Mouse (Mus musculus) embryonic facial prominence, embryonic 12.5 days (tissue): ENCODE results near the gene Dync1li1. TPM values are rescaled to one million over a fixed set of nuclear protein-coding genes. Genes with fewer than 3 reads are reported as not detected.
"Not testable (repeated sequence)": the region's sequence is repeated elsewhere in the genome, so short reads cannot be mapped to it uniquely, and the experiment has no call there.

ENCODE experiments used
- ATAC-seq: fragments of 200-750 bp; cut with Nextera tagmentation; 2 replicates; pipeline ENCODE4 v1.8.0; 2017; ENCODE audit not compliant: insufficient number of reproducible peaks, insufficient read depth, low FRiP score, low TSS enrichment
- H3K27ac ChIP-seq: fragments of 300-500 bp; sonication (generic); 2 replicates; pipeline ENCODE4 v1.5.1; 2016; ENCODE audit warnings: mild to moderate bottlenecking
- H3K27me3 ChIP-seq: fragments of 300-500 bp; sonication (generic); 2 replicates; pipeline ENCODE4 v1.6.1; 2016; ENCODE audit warnings: mild to moderate bottlenecking, moderate library complexity
- H3K36me3 ChIP-seq: fragments of 300-500 bp; sonication (generic); 2 replicates; pipeline ENCODE4 v1.6.1; 2016; ENCODE audit warnings: mild to moderate bottlenecking
- H3K4me1 ChIP-seq: fragments of 300-500 bp; sonication (generic); 2 replicates; pipeline ENCODE4 v1.6.1; 2016
- H3K4me2 ChIP-seq: fragments of 300-500 bp; sonication (generic); replicated peaks from 2 replicates; pipeline ENCODE4 v1.6.1; 2016; ENCODE audit warnings: mild to moderate bottlenecking, moderate library complexity
- H3K4me3 ChIP-seq: fragments of 300-500 bp; sonication (generic); 2 replicates; pipeline ENCODE4 v1.5.1; 2016; ENCODE audit warnings: mild to moderate bottlenecking
- H3K9ac ChIP-seq: fragments of 300-500 bp; sonication (generic); 2 replicates; pipeline ENCODE4 v1.6.1; 2016; ENCODE audit warnings: mild to moderate bottlenecking, moderate library complexity
- H3K9me3 ChIP-seq: fragments of 300-500 bp; sonication (generic); 2 replicates; pipeline ENCODE4 v1.6.1; 2016; ENCODE audit warnings: mild to moderate bottlenecking, moderate library complexity
- WGBS: fragments of 180-500 bp; shearing (Covaris S2); methylation state at CpG from one replicate; pipeline ENCODE4 v1.1.7; 2016; 5-methylcytosine and 5-hydroxymethylcytosine counted together
- polyA plus RNA-seq: library from polyadenylated mRNA; unstranded; fragments of >200 nt; fragmentation: Nextera tagmentation; extraction: Ambion mirVana; gene quantifications from 2 replicates; pipeline ENCODE4 v1.2.1, GENCODE M21; 2016

Dync1li1 gene
- 77.9 and 89.4 TPM in 2 replicates for polyA plus RNA-seq

DNA sequence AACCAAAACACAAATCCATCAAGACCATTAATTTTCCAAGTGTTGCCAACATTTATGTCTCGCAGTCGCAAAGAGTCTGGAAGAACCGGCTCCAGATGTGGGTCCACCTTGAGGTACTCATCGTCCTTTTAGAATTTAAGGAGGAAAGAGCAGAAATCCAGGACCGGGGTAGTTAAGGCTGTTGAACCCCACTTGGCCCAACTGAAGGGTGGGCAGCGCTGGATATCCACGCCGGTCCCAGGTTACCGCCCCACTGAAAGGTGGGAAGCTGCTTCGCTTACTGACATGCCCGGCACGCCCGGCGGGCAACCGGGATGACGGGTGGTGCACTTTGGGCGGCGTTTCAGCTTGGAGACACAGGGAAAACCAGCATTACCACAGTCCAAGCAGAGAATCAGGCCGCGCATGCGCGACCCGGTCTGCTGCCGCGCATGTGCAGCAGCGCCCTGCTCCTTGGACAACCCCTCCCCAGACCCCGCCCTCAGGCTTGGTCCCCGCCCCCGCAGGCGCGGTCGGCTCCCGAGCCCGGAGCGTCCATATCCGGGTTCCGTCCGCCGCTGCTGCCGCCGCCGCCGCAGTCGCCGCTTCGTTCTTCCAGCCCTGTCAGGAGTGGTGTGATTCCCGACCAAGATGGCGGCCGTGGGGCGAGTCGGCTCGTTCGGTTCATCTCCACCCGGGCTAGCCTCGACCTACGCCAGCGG, at the start of gene Dync1li1:
TSS of gene Dync1li1 (plus strand) at position 539 of the 701 bp plus-strand sequence.
- peak within 1 kb of the TSS; percentile 88 for H3K27ac ChIP-seq
- ATAC-seq: peak; percentile 96
- H3K4me2 ChIP-seq: peak within 1 kb of the TSS; percentile 87
- under 1% methylated on average over 57 of the region's 57 CpGs for WGBS
- H3K36me3 ChIP-seq: peaks cover 17% of the 10 kb centered on the region
- H3K27me3 ChIP-seq: no peaks in the 10 kb centered on the region
- peak within 1 kb of the TSS; percentile 88 for H3K9ac ChIP-seq
- H3K4me1 ChIP-seq: peaks cover 22% of the 10 kb centered on the region
- H3K9me3 ChIP-seq: no peaks in the 10 kb centered on the region
- peak within 1 kb of the TSS; percentile 94 for H3K4me3 ChIP-seq

DNA sequence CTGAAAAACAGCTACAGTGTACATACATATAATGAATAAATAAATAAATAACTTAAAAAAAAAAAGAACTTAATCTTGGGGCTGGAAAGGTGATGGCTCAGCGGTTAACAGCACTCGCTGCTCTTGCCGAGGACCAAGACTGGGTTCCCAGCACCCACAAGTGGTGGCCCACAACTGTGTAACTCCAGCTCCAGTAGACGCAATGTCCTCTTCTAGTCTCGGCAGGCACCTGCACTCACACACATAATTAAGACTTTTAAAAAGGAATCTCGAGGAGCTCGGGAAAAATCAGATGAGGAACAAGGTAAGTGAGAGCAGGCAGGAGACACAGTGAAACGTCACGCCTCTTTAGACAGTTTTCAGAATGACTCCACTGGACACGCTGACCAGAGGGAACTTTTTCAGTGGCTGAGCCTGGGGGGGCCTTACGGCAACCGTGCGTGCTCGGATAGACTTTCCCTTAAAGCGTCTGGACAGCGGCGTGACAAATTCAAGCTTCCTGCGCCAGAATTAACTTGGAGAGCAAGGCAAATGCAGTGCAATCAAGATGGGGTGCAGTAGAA, 49.3 kb upstream of the Dync1li1 start:
- WGBS: 15% methylated on average over 18 of the region's 18 CpGs
- peaks cover 11% of the 10 kb centered on the region; the same call in 1 of the 2 replicates for H3K36me3 ChIP-seq
- peaks cover 10% of the 10 kb centered on the region for H3K27me3 ChIP-seq
- H3K4me3 ChIP-seq: peak overlapping the region; percentile 93
- H3K9me3 ChIP-seq: no peaks in the 10 kb centered on the region
- peak overlapping the region; percentile 90 for H3K4me2 ChIP-seq
- H3K9ac ChIP-seq: peak overlapping the region; percentile 78
- 0 out of 2 replicates have a peak, but pooled peaks have one; percentile 18 for ATAC-seq
- H3K27ac ChIP-seq: peak overlapping the region; percentile 77; the same call in 1 of the 2 replicates
- H3K4me1 ChIP-seq: peaks cover 14% of the 10 kb centered on the region

DNA sequence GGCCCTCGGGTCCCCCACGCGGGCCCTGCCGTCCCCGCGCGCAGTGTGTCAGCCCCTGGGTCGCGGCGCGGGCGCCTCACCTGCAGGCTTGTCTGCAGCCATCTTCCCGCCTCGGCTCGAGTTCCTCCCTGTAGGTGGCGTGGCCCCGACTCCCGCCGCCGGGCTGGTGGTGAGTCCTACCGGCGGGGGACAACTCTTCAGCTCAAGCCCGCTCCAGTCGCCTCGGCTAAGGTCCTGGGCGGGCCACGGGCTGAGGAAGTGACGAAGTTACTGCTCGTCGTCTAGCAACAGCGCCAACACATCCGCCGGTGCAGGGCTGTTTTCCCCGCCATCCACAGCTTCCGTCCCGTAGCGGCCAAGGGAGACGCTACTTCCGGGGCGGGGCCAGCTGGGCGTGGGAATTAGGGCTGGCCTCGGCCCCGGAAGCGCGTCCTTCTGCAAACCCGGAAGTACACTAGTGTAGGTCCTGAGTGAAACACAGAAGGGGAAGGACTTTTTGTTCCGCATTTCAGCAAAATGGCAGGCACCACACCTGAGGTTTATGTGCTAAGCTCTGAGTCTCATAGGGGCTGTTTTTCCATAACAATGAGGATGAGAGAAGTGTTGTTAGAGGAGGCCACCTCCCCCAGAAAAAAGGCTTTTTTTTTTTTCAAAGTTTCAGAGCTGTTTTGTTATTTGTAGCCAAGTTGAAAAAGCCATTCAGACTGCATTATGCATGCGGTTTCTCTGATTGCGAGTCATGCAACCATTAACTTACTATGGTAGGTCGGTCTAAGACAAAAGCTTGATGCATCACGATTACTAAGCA, 48.5 kb upstream of the Dync1li1 start, which contains the start of gene Cnot10:
TSS of gene Cnot10 (minus strand) at position 346 of the 808 bp plus-strand sequence.
- peaks cover 13% of the 10 kb centered on the region for H3K27me3 ChIP-seq
- peaks cover 11% of the 10 kb centered on the region; the same call in 1 of the 2 replicates for H3K36me3 ChIP-seq
- ATAC-seq: peak; percentile 99
- H3K9ac ChIP-seq: peak within 1 kb of the TSS; percentile 78
- peak within 1 kb of the TSS; percentile 77 for H3K27ac ChIP-seq
- peak within 1 kb of the TSS; percentile 90 for H3K4me2 ChIP-seq
- peaks cover 14% of the 10 kb centered on the region for H3K4me1 ChIP-seq
- H3K4me3 ChIP-seq: peak within 1 kb of the TSS; percentile 93
- no peaks in the 10 kb centered on the region for H3K9me3 ChIP-seq
- 4% methylated on average over 51 of the region's 51 CpGs for WGBS

DNA sequence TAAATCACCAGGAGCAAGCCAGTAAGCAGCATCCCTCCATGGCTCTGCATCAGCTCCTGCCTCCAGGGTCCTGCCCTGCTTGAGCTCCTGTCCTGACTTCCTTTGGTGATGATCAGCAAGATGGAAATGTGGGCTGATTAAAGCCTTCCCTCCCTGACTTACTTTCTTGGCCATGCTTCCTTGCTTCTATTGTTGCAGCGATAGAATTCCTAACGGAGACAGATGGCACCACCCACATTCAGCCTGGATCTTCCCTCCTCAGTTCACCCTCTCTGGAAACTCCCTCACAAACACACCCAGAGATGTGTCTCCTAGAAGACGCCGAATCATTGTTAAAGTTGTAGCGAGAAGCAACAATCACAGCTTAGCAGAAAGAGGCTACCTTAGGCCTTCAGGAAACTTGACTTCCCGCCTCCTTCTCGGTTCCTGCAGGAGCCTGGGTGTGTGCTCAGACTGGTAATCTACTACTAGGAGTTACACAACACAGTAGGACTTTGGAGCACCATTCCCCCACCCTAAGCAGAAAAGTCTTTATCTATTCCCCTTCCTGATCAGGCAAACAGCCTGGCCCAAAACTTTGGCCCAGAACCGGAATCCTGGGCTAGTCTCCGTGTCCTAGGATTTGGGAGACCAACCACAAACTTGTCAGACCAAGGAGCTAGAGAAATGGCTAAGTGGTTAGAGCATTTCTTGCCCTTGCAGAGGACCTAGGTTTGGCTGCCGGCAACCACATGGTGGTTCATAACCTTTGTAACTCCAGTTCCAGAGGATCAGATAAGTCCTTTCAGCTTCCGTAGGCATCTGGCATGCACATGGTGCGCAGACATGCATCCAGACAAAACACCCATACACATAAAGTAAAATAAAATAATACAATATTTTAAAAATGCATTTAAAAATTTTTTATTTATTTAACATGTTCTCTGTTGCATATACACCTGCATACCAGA, 41.8 kb upstream of the Dync1li1 start:
- Histone ChIP-seq H3K9ac (no peak overlapping the region), H3K27me3 (peaks cover 14% of the 10 kb centered on the region), H3K4me3 (no peak overlapping the region), H3K27ac (no peak overlapping the region), H3K4me2 (no peak overlapping the region), H3K9me3 (no peaks in the 10 kb centered on the region), H3K36me3 (no peaks in the 10 kb centered on the region), H3K4me1 (no peaks in the 10 kb centered on the region)
- no peak for ATAC-seq
- 86% methylated on average over 12 of the region's 12 CpGs for WGBS

DNA sequence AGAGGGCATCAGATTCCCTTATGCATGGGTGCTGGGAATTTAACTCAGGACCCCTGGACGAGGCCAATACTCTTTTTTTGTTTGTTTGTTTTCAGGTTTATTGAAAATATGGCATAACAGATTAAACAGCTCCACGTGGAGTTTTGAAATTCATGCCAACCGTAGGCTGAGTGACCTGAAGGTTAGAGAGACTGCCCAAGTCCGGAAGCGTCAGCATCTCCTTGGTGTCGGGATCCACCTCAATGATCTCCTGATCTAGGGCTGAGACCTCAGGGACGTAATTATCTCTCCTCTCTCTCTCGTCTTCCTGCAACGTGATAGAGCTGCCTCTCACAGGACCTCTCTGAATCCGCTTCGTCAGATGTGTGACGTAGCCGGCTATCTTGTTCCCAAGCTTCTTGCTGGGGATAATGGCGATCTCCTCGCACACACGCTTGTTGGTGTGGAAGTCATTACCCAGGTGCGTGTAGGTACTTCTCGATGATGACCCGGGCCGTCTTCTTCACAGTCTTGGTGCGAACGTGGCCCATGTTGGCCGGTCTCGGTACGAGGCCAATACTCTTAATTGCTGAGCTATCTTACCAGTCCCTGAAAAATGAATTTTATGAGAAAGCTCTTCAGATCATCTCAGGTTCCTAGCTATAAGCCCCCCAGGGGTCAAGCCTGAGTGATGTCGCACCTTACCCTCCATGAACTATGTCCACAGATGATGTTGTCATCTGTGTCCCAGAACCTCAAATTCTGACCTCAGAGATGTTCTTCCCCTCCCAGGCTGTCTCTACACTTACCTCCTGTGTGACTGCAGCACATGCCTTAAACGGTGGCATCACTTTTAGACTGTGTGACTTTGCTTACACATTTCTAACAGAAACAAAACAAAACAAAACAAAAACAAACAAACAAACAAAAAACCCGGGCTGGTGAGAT, 40.8 kb upstream of the Dync1li1 start:
- Histone ChIP-seq H3K4me2 (no peak overlapping the region), H3K9ac (no peak overlapping the region), H3K27ac (no peak overlapping the region), H3K9me3 (no peaks in the 10 kb centered on the region), H3K4me3 (no peak overlapping the region), H3K27me3 (peaks cover 16% of the 10 kb centered on the region), H3K4me1 (no peaks in the 10 kb centered on the region), H3K36me3 (no peaks in the 10 kb centered on the region)
- 78% methylated on average over 28 of the region's 28 CpGs for WGBS
- ATAC-seq: no peak

DNA sequence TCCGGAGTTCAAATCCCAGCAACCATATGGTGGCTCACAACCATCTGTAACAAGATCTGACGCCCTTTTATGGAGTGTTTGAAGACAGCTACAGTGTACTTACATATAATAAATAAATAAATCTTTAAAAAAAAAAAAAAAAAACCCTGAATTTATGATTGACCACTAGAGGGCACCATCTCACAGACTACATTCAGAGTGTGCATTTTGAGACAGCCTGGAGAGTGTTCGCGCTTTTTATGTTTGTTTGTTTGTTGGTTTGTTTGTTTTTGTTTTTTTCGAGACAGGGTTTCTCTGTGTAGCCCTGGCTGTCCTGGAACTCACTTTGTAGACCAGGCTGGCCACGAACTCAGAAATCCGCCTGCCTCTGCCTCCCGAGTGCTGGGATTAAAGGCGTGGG, 40.1 kb upstream of the Dync1li1 start:
- not testable (repeated sequence) for H3K4me2 ChIP-seq, H3K27ac ChIP-seq, H3K9me3 ChIP-seq, H3K36me3 ChIP-seq, H3K4me1 ChIP-seq, H3K9ac ChIP-seq, H3K4me3 ChIP-seq, ATAC-seq
- WGBS: 52% methylated on average over 9 of the region's 9 CpGs
- peaks cover 12% of the 10 kb centered on the region for H3K27me3 ChIP-seq

DNA sequence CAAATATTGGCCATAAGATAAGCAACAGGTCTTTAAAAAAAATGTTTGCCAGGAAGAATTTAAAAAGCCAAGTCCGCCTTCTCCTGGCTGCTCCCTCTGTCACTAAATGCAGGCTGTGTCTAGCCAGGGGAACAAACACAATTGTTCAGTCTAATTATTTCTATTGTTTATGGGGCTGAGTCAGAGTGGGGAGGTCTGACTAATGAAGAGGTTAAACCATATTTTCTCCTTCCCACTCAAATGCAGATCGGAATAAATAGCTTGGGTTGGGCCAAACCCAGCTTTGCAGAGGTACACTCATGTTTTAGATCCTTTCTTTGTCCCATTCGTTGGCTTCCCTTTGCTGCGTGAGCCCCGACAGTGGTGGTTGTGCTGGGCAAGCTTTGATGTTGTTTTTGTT, 39.2 kb upstream of the Dync1li1 start:
- WGBS: 76% methylated on average over 5 of the region's 5 CpGs
- Histone ChIP-seq H3K9ac (no peak overlapping the region), H3K4me2 (no peak overlapping the region), H3K4me1 (no peaks in the 10 kb centered on the region), H3K9me3 (no peaks in the 10 kb centered on the region), H3K36me3 (no peaks in the 10 kb centered on the region), H3K4me3 (no peak overlapping the region), H3K27me3 (0 out of 2 replicates have a peak, but pooled peaks cover 6% of the 10 kb centered on the region), H3K27ac (no peak overlapping the region)
- ATAC-seq: no peak

DNA sequence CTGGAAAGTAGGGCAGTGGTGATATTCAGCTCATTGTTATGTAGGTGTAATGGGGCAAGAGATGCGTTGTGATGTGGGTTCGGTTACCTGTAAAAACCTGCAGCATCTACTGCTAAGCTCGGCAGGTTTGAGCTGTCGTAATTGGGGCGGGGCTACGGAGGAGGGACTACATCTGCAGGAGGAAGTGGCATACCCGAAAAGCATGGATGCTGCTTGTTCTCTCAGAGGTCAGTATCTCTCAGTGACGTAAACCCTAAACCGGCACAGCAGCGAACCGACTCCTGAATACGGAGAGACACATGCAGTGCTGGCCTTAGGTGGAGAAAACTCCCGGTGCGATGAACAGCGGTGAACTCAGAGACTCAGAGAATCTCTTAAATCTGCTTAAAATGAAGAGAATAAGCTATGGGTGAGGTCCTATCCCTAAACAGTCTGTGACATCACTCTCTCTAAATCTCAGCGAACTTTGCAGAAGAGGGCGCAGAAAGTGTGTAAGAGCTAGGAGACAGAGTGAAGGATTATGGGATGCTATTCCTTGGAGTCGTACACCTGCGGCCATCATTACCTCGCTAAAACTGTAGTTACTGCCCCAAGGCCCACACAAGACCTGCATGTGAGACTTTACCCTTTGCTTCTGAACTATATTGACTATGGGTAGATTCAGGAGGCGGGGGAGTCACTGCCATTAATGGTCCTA, 37.5 kb upstream of the Dync1li1 start:
- 55% methylated on average over 21 of the region's 21 CpGs for WGBS
- no peak overlapping the region for H3K4me3 ChIP-seq
- 0 out of 2 replicates have a peak, but pooled peaks cover 3% of the 10 kb centered on the region for H3K27me3 ChIP-seq
- H3K36me3 ChIP-seq: no peaks in the 10 kb centered on the region
- H3K4me1 ChIP-seq: no peaks in the 10 kb centered on the region
- ATAC-seq: no peak
- H3K4me2 ChIP-seq: no peak overlapping the region
- no peaks in the 10 kb centered on the region for H3K9me3 ChIP-seq
- H3K9ac ChIP-seq: no peak overlapping the region
- no peak overlapping the region for H3K27ac ChIP-seq

DNA sequence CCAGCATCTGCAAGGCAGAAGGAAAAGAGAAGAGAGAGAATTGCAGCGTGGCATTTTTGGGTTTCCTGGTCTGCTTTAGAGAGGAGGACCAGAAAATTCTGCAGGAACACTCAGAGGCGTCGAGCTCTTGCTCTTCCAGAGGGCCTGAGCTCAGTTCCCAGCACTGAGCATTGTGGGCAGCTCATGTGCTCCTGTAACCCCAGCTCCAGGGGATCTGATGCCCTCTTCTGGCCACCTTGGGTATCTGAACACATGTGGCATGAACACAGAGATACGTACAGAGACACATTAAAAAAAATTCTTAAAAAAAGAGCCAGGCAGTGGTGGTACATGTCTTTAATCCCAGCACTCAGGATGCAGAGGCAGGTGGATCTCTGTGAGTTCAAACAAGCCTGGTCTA, 33.2 kb upstream of the Dync1li1 start:
- H3K4me2 ChIP-seq: no peak overlapping the region
- H3K27ac ChIP-seq: no peak overlapping the region
- WGBS: 85% methylated on average over 4 of the region's 4 CpGs
- no peaks in the 10 kb centered on the region for H3K36me3 ChIP-seq
- no peak for ATAC-seq
- H3K27me3 ChIP-seq: 0 out of 2 replicates have a peak, but pooled peaks cover 3% of the 10 kb centered on the region
- H3K9ac ChIP-seq: no peak overlapping the region
- no peak overlapping the region for H3K4me3 ChIP-seq
- H3K9me3 ChIP-seq: no peaks in the 10 kb centered on the region
- H3K4me1 ChIP-seq: no peaks in the 10 kb centered on the region

DNA sequence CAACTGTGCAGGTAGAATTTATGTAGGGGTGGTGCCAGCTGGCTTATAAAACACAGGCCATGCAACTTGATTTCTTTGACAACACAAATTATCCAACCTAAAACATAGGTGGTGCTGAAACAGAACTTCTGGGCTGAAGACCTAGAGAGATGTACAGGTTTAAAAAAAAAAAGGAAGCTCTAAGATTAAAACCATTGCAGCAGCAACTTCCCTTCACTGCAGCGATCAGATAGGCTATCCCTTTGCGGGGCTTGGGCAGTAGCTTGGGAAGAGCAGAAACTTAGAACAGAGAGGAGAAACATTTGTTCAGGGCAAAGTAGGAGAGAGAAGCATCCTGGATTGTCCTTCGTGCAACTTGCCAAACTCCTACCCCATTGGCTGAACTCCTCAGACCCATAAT, 31.9 kb upstream of the Dync1li1 start:
- no peak overlapping the region for H3K4me2 ChIP-seq
- H3K27me3 ChIP-seq: 0 out of 2 replicates have a peak, but pooled peaks cover 3% of the 10 kb centered on the region
- H3K9ac ChIP-seq: no peak overlapping the region
- H3K27ac ChIP-seq: no peak overlapping the region
- no peaks in the 10 kb centered on the region for H3K36me3 ChIP-seq
- H3K4me1 ChIP-seq: no peaks in the 10 kb centered on the region
- WGBS: 74% methylated on average over 3 of the region's 3 CpGs
- ATAC-seq: no peak
- no peaks in the 10 kb centered on the region for H3K9me3 ChIP-seq
- H3K4me3 ChIP-seq: no peak overlapping the region
